Mouse (Mus musculus) CD8-positive naive resting alpha-beta T cell, adult 2 months (primary cell): ENCODE results near the gene Cryba4.
A peak's percentile ranks its signal among the peaks of the same experiment; 100 is the strongest.

Experiments
- DNase-seq, 2 experiments: peaks; one replicate each; pipeline ENCODE4 v3.0.0; 2022; ENCODE audit warnings: low read depth in 2 of 2, low spot score in 2 of 2

Cryba4 gene

DNA sequence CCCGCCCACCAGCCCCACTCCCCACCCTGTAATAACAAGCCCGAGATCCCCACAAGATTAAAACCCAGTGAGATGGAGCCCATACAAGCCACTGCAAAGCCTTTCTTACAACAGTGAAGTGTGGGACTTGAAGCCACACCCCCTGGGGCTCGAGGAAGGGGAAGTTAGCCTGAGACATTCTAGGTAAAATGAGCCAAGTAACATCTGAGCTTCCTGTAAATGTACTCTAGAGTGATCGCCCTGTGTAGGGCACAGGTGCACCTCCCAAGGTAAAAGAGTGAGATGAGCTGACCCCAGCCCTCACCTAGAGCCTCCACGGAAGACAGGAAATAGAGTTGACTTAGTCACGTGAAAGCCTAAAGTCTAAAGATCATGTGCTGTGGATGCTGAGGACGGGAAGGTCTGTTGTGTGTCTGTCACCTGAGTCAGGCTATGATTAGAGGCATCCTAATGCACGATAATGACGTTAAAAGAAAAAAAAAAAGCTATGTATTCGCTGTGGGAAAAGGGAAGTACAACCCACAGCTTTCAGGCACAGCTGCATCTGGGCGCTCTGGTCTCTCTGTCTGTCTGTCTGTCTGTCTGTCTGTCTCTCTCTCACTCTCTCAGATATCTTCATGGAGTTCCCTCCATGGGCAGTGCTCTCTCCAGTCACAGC, 34.8 kb upstream of the Cryba4 start:
- peak; percentile 54 to 57 for DNase-seq

DNA sequence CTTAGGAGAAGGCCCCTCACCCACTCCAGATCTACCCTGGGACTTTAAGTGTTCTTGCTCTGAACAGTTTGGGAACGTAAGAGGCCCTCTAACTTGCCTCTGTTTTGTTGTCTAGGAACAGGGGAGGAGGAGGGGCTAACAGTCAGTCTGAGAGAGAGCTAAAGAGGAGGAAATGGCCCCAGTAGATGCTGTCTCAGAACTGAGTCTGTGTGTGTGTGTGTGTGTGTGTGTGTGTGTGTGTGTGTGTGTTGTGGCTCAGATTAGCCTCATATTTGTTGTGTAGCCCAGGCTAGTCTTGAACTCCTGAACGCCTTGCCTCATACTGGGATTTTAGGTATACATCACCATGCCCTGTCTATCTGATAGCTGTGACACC, 34.3 kb upstream of the Cryba4 start:
- peak; percentile 52 to 64 for DNase-seq

DNA sequence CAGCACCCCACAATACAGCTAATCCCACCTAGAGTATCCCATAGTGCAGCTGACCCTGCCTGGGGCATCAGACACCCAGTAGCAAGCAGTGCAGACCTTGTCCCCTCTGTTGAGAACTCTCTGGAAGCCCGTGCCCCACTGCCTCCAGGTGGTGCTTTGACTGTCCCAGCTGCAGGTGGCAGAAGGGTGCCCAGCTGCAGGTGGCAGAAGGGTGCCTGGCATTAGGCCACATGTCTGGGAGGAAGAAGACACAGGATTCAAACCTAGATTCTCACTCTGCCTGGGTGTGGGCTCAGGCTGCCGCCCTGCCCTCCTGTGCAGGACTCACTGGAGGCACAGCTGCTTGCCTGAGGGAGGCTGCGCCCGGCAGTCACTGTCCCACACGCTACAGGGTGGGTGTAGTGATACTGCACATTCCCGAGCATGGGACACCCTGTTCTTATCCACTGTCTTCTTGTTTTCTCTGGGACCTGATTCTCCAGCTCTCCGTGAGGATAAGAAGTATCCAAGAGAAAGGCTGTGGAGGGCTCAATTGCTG, 33.3 kb upstream of the Cryba4 start:
- DNase-seq, result no peak

- DNase-seq, result no peak
Measured at GRCm38 (mm10) chr5:112284203-112284582, 31.9 kb upstream of the Cryba4 start.

DNA sequence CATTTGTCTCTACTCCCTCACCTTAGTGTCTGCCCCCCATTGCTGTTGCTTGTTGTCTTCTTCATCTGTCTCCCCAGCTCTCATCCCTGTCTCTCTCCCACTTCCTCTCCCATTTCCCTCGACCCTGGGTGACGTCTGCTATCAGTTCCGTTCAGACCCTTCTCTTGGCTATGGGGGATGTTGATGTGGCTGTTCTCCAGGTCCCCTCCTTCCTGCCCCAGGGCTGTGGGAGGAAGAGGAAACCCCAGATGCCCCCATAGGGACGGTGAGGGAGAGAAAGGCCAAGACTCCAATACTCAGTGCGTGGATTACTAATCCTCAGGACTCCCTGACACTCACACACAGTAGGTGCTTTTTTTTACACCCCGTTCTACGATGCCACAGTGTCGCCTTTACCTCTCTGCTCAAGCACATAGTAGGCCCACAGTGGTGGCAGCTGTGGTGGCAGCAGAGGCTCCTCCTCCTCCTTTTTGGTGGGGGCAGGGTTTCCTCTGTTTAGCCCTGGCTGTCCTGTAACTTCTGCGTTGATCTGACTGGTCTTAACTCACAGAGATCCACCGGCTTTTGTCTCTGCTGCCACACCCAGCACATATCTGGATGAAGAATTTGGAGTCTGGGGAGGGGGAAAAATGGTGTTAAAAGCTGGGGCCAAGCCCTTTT, 31.4 kb upstream of the Cryba4 start:
- no peak for DNase-seq

- DNase-seq, result peak in 1 of 2 experiments; percentile 44
Measured at GRCm38 (mm10) chr5:112282780-112283482, 30.6 kb upstream of the Cryba4 start.

DNA sequence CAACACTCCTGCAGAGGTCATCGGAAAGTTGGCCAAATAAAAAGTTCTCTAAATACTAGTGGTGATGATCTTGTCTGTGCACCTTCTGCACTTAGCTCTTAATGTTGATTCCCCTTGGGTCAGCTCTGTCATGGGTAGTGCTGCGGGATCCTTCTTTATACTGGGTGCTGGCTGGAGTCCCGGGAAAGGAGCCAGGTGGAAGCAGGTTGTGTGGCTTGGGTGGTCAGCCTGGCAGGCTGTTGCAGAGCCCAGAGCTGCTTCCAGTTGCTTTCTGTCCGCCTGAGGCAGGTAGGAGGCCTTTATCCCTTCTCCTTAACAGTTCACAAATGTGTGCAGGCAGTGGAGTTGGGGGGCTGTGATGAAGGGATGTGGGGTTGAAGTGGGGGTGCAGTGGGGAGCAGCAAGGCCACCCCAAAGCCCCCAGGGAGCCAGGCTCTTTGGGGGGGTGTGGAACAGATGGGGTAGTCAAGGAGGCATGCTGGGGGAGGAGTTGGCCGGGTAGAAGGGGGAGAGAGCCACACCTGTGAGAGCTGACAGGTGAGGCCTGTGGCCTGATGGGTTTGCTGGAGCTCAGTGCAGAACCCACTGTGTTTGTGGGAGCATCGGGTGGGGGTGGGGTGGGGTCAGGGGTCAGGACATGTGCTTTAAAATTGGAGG, 29.9 kb upstream of the Cryba4 start:
- no peak for DNase-seq

GRCm38 (mm10) chr5:112281676-112282075, 29.4 kb upstream of the Cryba4 start:
- DNase-seq, result no peak

GRCm38 (mm10) chr5:112280863-112281660, 28.7 kb upstream of the Cryba4 start:
- DNase-seq, result no peak

- DNase-seq, result no peak
Measured at GRCm38 (mm10) chr5:112280151-112280550, 27.8 kb upstream of the Cryba4 start.

GRCm38 (mm10) chr5:112279181-112280021, 27.1 kb upstream of the Cryba4 start:
- DNase-seq, result no peak

GRCm38 (mm10) chr5:112277906-112278470, 25.7 kb upstream of the Cryba4 start:
- peak in 1 of 2 experiments; percentile 38 for DNase-seq

DNA sequence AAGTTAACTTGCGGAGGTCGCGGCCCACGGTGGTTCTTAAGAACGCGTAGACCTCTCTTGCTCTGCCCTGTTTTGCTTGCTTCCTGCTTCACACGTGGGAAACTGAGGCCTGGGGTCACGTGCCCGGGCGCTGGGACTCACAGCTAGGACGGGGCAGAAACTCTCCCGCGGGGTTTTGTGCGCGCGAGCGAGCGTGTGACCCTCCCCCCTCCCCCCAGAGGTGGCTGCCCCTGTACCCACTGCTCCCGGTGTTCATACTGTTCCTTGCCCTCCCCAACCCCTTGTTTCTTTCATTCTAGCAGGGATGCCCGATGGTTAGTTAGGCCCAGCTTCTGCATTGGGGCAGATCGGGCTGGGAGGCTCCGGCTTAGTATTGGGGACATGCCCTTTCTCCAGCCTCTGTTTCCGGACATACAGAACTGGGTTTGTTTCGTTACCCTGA, 24.6 kb upstream of the Cryba4 start:
- no peak for DNase-seq

DNA sequence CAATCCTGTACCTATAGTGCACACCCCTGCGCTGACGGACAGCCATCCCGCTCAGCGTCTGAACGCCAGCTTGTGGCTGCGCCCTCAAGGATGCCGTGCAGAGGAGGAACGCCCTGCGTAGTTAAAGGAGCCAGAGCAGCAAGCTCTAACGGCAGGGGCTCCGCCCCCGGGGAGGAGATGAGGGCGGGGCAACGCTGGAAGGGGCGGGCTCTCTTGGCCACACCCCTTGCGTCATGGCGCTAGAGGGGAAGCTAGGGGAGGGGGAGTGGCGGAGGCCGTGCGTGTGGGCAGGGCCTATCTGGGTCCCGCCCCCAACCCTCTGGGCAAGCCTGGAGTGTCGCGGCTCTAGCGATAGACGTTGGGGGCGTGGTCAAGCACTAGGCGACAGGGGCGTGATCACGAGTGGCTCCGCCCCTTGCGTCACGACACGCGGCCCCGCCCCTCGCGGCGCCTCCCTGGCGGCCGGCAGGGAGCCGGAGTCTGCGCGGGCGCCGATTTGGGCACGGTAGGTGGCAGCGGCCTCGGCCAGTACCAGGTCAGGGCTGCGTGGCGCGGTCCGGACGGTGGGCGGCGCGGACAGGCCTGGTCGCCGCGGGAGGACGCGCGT, 24.1 kb upstream of the Cryba4 start, which contains the start of gene Tpst2:
Tpst2 (plus strand) TSS at position 425 of the 607 bp plus-strand sequence.
- peak; percentile 100 for DNase-seq

- DNase-seq, result no peak
Measured at GRCm38 (mm10) chr5:112275021-112275804, 22.9 kb upstream of the Cryba4 start.

DNA sequence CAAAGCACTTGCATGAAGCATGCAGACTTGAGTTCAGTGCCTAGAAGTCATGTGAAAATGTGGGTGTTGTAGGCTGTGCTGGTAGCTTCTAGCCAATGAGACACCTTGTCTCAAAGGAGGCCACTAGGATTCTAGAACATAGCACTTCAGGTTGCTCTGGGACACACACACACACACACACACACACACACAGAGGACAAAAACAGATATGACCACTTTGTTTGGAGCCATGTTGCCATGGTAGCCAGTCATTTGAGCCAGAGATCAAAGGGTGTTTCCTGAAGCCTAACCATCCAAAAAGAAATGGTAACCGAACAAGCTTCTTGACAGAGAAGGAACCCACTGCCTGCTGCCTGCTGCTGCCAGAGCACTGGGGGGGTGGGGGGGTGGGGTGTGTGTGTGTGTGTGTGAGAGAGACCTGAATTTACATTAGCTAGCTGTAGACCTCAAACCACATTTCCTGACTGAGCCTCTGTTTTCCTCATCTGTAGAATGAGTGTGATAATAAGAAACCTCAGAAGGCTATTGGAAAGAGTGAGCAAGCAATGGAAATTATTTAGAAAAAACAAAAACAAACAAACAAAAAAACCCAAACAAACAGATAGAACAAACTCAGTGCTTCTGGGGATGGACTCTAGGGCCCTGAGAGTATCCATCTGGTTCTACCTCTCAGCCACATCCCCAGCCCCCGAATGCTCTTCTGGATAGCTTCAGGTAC, 21.6 kb upstream of the Cryba4 start:
- DNase-seq, result peak; percentile 76 to 81

GRCm38 (mm10) chr5:112272934-112273333, 20.6 kb upstream of the Cryba4 start:
- peak; percentile 32 to 45 for DNase-seq
